Mouse (Mus musculus) cerebellum, adult 2 months (tissue): ENCODE results near the gene Fnbp1l.

Experiments used
- CTCF ChIP-seq: fragments of 200-500 bp; IDR thresholded peaks from 2 replicates; pipeline ENCODE4 v1.5.1; 2011; ENCODE audit warnings: low read depth, mild to moderate bottlenecking, control low read depth, low read length, moderate library complexity, borderline replicate concordance; ENCODE audit not compliant: insufficient read depth
- POLR2A ChIP-seq: fragments of 200-500 bp; IDR thresholded peaks from 2 replicates; pipeline ENCODE4 v1.6.1; 2011; ENCODE audit warnings: low read length, control low read depth, borderline replicate concordance; ENCODE audit not compliant: insufficient read depth

GRCm38 (mm10) chr3:122627846-122628245 lies 8.3 kb upstream of the Fnbp1l start:
- TF ChIP-seq CTCF (no peak), POLR2A (no peak)
